Mouse (Mus musculus) frontal cortex, adult 2 months (tissue): ENCODE results near the gene Mkrn3. TPM values are rescaled to one million over a fixed set of nuclear protein-coding genes. Genes with fewer than 3 reads are reported as not detected.

Experiments used
- DNase-seq, 2 experiments: peaks; one replicate each; pipeline ENCODE4 v3.0.0; 2022; ENCODE audit warnings: low spot score in 1 of 2; ENCODE audit errors: extremely low spot score in 1 of 2
- polyA plus RNA-seq: library from polyadenylated mRNA; depleted of rRNA; stranded (reverse); fragments of >200 nt; gene quantifications from 2 replicates; pipeline ENCODE4 v1.2.3, GENCODE M21; 2012; rRNA removed

The Mkrn3 gene
- 4.4 and 4.5 TPM in 2 replicates for polyA plus RNA-seq

DNA sequence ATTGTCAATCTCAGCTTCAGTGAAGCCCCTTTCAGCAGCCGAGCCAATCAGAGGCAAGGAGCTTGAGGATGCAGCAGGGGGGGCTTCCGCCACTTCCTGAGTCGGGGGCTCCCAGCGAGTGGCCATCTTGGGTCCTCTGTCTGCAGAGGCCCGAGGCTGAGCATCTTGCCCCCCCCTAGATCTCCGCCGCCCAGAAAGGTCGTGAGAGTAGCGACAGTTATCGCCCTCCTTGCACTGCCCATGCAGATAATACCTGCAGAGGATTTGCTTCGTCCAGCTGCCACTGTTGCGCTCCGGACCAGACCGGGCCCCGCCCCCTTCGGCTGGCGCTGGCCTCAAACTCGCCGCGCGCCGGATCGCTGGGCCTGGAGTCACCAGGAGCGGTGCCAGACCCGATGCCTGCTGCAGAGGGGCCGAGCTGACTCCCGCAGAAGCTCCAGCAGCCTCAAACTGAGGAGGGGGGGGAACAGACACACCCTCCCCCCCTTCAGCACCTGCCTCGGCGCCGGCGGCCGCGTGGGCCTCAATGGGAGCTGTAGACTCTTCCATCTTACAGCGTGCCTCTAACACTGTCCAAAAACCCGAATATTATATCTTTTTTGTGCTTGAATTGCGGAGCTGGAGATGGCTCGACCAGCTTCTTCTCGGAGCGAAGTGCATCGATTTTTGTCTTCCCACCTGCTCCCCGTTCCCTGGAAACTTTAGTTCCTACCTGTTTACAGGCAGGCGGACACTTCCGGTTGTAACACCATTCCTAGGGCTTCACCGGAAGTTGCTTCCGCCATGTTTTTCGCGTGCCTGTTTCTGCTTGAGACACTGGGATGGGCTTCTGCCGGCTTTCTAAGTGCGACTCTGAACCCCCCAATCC is at the start of gene Mkrn3:
TSS of gene Mkrn3 (minus strand) at position 647 of the 868 bp plus-strand sequence.
- DNase-seq = peak in 1 of 2 experiments; percentile 48

GRCm38 (mm10) chr7:62463878-62464755 is 44.2 kb upstream of the Mkrn3 start, which contains the start of gene Peg12:
Peg12 (minus strand) TSS chr7:62464510.
- peak in 1 of 2 experiments; percentile 52 for DNase-seq

DNA sequence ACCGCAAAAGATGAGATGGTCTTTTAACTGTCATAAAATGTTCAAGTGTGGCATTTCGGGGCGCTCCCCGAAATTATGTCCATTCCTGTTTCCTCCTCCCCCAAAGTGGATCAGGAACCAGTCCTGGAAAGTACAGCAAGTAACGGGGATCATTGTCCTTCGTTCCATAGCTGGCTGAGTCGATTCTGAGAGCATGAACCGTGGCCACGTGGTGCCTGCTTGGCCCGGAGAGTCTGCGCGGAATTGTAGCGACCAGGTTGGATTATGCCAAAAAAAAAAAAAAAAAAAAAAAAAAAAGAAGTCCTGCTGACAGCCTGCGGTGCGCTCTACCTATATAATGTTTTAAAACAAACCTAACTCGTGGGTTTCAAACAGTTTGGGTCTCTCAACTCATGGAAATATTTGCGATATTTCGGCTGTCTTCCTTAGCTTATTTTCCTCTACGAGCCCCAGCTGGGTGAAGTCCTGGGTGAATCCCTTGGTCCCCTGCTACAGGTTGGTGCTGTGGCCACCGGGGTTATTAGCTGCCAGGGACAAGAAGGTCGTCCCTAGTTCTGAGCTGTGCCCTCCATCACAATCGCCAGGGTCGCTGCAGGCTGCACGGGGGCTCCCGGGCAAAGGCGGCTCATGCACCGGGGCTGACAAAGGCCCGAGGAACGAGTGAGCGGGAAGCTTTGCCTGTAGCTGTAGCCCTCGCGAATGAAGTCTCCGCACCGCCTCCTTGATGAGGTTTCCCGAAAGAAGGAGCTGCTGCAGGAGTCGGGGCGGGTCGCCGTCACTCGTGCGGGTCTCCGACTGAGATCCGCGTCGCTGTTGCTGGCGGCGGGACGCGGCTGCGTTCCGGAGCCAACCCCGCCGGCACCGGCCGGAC is 43.3 kb upstream of the Mkrn3 start:
- no peak for DNase-seq

- no peak for DNase-seq
Measured at GRCm38 (mm10) chr7:62462229-62463006, 42.5 kb upstream of the Mkrn3 start.

DNA sequence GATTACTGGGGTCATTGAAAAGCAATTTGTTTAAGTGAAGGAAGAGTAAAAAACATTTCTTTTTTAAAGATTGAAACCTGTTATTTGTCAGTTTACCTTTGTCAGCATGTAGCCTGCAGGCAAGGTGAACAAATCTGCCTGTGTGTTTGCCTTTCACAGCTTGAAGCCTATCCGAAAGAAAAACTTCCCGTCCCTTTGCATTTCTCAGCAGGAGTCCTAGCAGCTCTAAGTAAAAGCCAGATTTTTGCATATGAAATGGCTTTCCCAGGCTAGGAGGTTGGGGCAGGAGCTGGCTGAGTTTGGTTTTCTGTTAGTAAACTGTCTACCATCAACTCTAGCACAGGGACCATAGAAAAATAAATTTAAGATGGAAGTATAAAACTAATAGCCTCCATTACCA is 32.4 kb upstream of the Mkrn3 start:
- no peak for DNase-seq

GRCm38 (mm10) chr7:62445431-62446165 is 25.7 kb upstream of the Mkrn3 start:
- DNase-seq = no peak

GRCm38 (mm10) chr7:62436394-62436793 is 16.5 kb upstream of the Mkrn3 start:
- DNase-seq = no peak

DNA sequence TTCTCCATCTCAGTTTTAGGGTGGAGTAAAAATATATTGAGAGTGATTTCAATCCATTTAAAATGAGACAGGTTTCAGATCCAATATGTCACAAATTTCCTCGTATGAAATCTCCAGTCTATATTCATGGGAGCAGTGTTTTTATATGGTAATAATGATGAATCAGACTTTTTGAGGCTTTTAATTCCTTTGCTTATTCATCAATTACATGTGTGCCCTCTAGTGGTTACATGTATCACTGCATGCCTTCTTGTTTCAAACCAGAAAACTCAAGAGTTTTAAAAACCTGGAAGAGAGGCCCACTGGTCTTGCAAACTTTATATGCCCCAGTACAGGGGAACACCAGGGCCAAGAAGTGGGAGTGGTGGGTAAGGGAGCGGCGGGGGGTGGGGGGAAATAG is 13.3 kb upstream of the Mkrn3 start:
- no peak for DNase-seq

GRCm38 (mm10) chr7:62428337-62428736 is 8.4 kb upstream of the Mkrn3 start:
- DNase-seq = peak in 1 of 2 experiments; percentile 13

DNA sequence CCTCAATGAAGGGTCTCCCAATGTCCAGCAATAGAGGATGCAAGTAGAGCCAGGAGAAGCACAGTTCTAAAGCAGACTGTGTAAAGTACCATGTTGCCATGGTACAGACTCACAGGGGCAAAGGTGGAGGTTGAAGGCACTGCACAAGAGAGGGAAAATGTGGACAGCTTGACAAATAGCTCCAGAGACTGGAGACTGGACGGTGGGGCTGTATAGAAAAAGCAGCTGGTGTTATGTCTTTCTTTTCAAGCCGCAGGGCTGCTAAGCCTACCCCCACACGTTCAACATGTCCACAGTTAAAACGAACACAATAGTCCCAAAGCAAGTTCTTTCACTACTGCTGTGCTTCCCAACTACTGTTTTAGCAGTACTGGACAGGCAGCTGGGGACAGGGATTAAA is 3.3 kb upstream of the Mkrn3 start:
- no peak for DNase-seq

DNA sequence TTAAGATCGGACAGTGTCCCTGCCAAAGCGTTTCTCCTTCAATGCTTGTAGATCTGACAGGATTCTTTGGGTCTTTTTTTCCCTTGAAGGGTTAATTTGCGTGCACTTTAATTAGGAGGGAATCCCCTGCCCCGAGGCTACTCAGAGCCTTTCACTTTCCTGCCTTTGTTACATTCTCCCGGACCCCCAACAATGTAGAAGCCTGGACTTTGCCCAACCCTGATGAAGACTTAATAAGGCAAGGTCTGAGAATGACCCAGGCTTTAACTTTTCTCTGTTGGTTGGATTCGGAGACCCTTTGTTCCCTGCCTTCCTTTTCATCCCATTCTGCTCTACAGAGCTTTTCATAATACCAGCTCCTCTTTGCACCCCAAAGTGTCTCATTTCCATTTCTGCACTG is 627 bp upstream of the Mkrn3 start:
- no peak for DNase-seq

GRCm38 (mm10) chr7:62419105-62419492 is 840 bp downstream of the Mkrn3 start:
- DNase-seq = no peak

DNA sequence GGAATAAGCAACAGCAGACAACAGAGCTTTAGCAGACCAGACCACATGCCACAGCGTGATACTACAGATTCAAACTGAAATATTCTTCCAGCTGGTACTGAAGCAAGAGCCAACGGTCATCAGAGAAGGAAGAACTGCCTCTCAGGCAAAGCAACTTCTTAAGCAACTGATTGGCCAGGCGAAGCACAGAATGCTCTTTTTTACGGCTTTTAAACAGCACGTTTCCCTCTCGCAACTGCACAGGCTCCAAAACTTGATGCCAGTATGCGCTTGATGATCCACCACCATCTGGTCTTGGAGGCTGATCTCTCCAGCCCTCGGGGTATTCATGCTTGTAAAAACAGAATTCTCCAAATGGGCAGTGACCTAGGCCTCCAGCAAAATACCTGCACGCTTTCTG is 1.6 kb downstream of the Mkrn3 start:
- no peak for DNase-seq

DNA sequence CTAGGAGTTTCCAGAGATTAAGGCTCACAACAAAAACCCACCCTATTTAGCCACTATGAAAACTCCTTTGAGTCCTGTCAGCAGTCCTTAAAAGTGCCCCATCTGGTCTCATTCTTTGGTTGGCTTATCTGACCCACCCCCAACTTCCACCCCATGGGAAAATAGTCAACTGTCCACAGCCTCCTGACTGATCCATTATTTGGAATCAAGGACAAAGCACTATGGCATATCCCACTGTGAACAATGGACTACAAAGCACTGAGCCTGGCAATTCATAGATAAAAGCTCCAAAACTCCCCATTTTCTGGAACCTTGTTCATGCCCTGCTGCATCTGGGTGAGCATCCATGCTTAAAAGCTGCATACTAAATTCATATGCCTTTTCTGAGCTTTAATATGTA is 3.8 kb downstream of the Mkrn3 start:
- DNase-seq = no peak

DNA sequence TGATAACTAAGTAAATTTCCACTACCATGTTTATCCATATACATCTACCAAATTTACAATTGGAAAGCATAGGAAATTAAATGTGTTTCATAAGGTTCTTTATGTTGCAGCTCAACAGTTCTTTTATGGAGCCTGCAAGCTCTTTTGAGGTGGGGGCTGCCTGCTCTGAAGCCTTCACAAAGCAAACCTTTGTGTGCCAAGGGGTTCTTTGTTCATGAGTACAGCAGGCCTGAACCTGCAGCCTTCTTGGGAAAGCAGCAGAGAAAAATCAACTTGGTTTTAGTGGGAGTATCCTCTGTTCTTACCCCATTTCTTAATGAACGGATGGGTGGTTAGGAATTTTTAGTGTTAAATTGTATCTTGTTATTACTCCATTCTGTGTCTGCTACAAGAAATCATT is 4.7 kb downstream of the Mkrn3 start:
- DNase-seq = no peak

DNA sequence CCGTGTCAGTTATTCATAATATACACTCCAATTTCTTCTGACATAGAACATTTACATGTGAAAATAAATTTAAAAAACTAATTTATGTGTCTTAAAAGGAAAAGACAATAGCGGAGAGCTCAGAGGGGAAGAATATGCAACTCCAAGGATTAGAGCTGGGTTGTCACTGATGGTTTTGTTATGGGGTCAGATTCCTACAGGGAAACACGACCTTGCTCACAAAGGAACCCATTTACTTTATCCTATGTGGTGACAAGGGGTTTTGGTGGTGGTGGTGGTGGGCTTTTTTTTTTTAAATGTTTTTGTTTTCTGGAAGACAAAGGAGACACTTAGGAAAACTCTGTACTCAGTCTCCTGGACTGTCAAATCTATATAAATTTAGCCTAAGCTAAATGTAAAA is 12.1 kb downstream of the Mkrn3 start:
- no peak for DNase-seq

- peak in 1 of 2 experiments; percentile 8 for DNase-seq
Measured at GRCm38 (mm10) chr7:62406573-62407050, 13.3 kb downstream of the Mkrn3 start.

DNA sequence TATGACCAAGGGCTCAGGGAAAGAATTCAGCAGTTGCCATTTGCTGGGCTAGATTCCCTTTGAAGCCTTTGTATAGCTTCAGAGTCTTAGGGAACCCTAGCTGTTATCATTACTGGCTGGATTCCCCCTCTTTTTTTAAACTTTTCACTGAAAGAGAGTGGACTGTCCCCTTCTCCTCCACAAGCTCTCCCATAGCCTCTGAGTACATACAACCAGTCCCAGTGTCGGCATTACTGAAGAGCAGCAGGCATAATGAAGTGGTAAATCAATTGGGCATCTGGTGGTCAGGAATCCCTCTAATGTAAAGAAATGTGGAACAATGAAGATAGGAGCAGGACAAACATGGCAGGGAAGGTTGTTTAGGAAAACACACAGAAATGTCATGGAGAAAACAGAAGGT is 27.7 kb downstream of the Mkrn3 start:
- no peak for DNase-seq

- no peak for DNase-seq
Measured at GRCm38 (mm10) chr7:62388291-62388690, 31.6 kb downstream of the Mkrn3 start.
